In genomic region chr3:121201012-121201747, GRCm38 (mm10) we compare ENCODE assay signal across 12 mouse cellular contexts. TPM values are rescaled to one million over a fixed set of nuclear protein-coding genes. Genes with fewer than 3 reads are reported as not detected.
DNase-seq lines count a peak whose midpoint lies in the region; ATAC-seq and TF ChIP-seq lines count a peak whose summit lies in the region.
"Had no signal": no experiment of that assay in that cellular context is flagged by ENCODE, and none has a peak within 500 bp of the region (broad histone marks: within the 10 kb centered on the region; RNA-seq: fewer than 3 reads in every experiment).

No protein-coding gene starts in this region.

- no peak overlapping the region for H3K4me3 ChIP-seq in midbrain, embryonic 13.5 days (replicated peaks)
- no peak overlapping the region for H3K4me3 ChIP-seq in midbrain, postnatal 0 days (ENCODE audit: low read depth, low read length)
- H3K4me3 ChIP-seq in liver, embryonic 12.5 days: peak overlapping the region; percentile 35
- no peak overlapping the region for H3K4me3 ChIP-seq in stomach, embryonic 14.5 days (ENCODE audit: low read depth, low read length)
- H3K4me3 ChIP-seq: left cerebral cortex, adult 2 months had no signal

- H3K9me3 ChIP-seq in midbrain, embryonic 13.5 days: no peaks in the 10 kb centered on the region
- no peaks in the 10 kb centered on the region for H3K9me3 ChIP-seq in midbrain, postnatal 0 days (ENCODE audit: low read length)
- H3K9me3 ChIP-seq in liver, embryonic 12.5 days (replicated peaks): no peaks in the 10 kb centered on the region
- H3K9me3 ChIP-seq in stomach, embryonic 14.5 days (ENCODE audit: control insufficient read depth, low read depth, low read length): no peaks in the 10 kb centered on the region

- DNase-seq in CD4-positive, CD25-positive, alpha-beta regulatory T cell, adult 2 months (ENCODE audit: low read depth, low spot score): peak; percentile 14
- DNase-seq in midbrain, postnatal 0 days (ENCODE audit: low spot score): no peak
- no peak for DNase-seq in layer of hippocampus, adult 8-10 months (ENCODE audit: low spot score in 2 of 2)
- DNase-seq: cerebellum, postnatal 25 days had no signal

- no peak for ATAC-seq in CD4-positive, CD25-positive, alpha-beta regulatory T cell, adult 4 months
- 0 out of 2 replicates have a peak, but pooled peaks have one; percentile 14 for ATAC-seq in midbrain, embryonic 13.5 days
- no peak for ATAC-seq in midbrain, postnatal 0 days (ENCODE audit: low FRiP score)
- ATAC-seq in liver, embryonic 12.5 days: peak; percentile 100
- ATAC-seq in stomach, embryonic 14.5 days (ENCODE audit: insufficient number of reproducible peaks, insufficient read depth, low FRiP score, low read depth): peak; percentile 89
- no peak for ATAC-seq in frontal cortex, adult (ENCODE audit: low TSS enrichment)
- ATAC-seq: activated CD4-positive, CD25-positive, alpha-beta regulatory T cell, adult 4 months; hindbrain, postnatal 0 days had no signal

- H3K27me3 ChIP-seq in midbrain, embryonic 13.5 days: no peaks in the 10 kb centered on the region
- H3K27me3 ChIP-seq in midbrain, postnatal 0 days (ENCODE audit: insufficient read depth, low read length): no peaks in the 10 kb centered on the region
- H3K27me3 ChIP-seq in liver, embryonic 12.5 days (replicated peaks): no peaks in the 10 kb centered on the region
- H3K27me3 ChIP-seq in stomach, embryonic 14.5 days (ENCODE audit: control insufficient read depth, insufficient read depth, low read length): no peaks in the 10 kb centered on the region

- WGBS in midbrain, embryonic 13.5 days: 65% methylated on average over 11 of the region's 11 CpGs
- WGBS in midbrain, postnatal 0 days: 63% methylated on average over 11 of the region's 11 CpGs
- WGBS in liver, embryonic 12.5 days (ENCODE audit: insufficient replicate concordance): 14% methylated on average over 11 of the region's 11 CpGs
- WGBS in stomach, embryonic 14.5 days: 50% methylated on average over 11 of the region's 11 CpGs

- H3K36me3 ChIP-seq in midbrain, embryonic 13.5 days: no peaks in the 10 kb centered on the region
- H3K36me3 ChIP-seq in midbrain, postnatal 0 days (ENCODE audit: insufficient read depth, low read length): no peaks in the 10 kb centered on the region
- H3K36me3 ChIP-seq in liver, embryonic 12.5 days: peaks cover 15% of the 10 kb centered on the region
- no peaks in the 10 kb centered on the region for H3K36me3 ChIP-seq in stomach, embryonic 14.5 days (ENCODE audit: control insufficient read depth, insufficient read depth, low read length)

- no peak overlapping the region for H3K4me2 ChIP-seq in midbrain, embryonic 13.5 days (replicated peaks)
- H3K4me2 ChIP-seq in midbrain, postnatal 0 days (ENCODE audit: low read depth, low read length, poor library complexity, severe bottlenecking): no peak overlapping the region
- H3K4me2 ChIP-seq in liver, embryonic 12.5 days: peak overlapping the region; percentile 70
- no peak overlapping the region for H3K4me2 ChIP-seq in stomach, embryonic 14.5 days (replicated peaks; ENCODE audit: low read depth, low read length)

- no peaks in the 10 kb centered on the region for H3K4me1 ChIP-seq in midbrain, embryonic 13.5 days (replicated peaks)
- no peaks in the 10 kb centered on the region for H3K4me1 ChIP-seq in midbrain, postnatal 0 days (ENCODE audit: insufficient read depth, low read length)
- H3K4me1 ChIP-seq in liver, embryonic 12.5 days: peaks cover 52% of the 10 kb centered on the region
- no peaks in the 10 kb centered on the region for H3K4me1 ChIP-seq in stomach, embryonic 14.5 days (ENCODE audit: control insufficient read depth, insufficient read depth, low read length)

- no peak overlapping the region for H3K9ac ChIP-seq in midbrain, embryonic 13.5 days (replicated peaks)
- no peak overlapping the region for H3K9ac ChIP-seq in midbrain, postnatal 0 days (replicated peaks; ENCODE audit: low read length, poor library complexity, severe bottlenecking)
- peak overlapping the region; percentile 52 for H3K9ac ChIP-seq in liver, embryonic 12.5 days
- no peak overlapping the region for H3K9ac ChIP-seq in stomach, embryonic 14.5 days (replicated peaks; ENCODE audit: low read depth, low read length)

- no peak overlapping the region for H3K27ac ChIP-seq in midbrain, embryonic 13.5 days
- no peak overlapping the region for H3K27ac ChIP-seq in midbrain, postnatal 0 days (ENCODE audit: low read depth, low read length)
- H3K27ac ChIP-seq in liver, embryonic 12.5 days: peak overlapping the region; percentile 97
- H3K27ac ChIP-seq in stomach, embryonic 14.5 days (ENCODE audit: low read length): no peak overlapping the region
- H3K27ac ChIP-seq: hindbrain, postnatal 0 days; left cerebral cortex, adult 2 months had no signal

- no peak for TF ChIP-seq CTCF in midbrain, postnatal 0 days (IDR thresholded peaks at IDR 0.05)

RNA-seq across cellular contexts. Expression of gene Rwdd3, which starts 29.7 kb away (rescaled TPM):
- 1 to 10 TPM; 6.0 to 8.8 TPM for polyA plus RNA-seq in CD4-positive, CD25-positive, alpha-beta regulatory T cell, adult 4 months (2017; shearing (Covaris generic))
- 4.7 and 5.5 TPM in 2 replicates for polyA plus RNA-seq in midbrain, embryonic 13.5 days (2015; fragmentation: Nextera tagmentation; extraction: Ambion mirVana)
- total RNA-seq in midbrain, postnatal 0 days (2014; rRNA removed): 5.6 and 11.3 TPM in 2 replicates
- 10.0 and 10.2 TPM in 2 replicates for polyA plus RNA-seq in midbrain, postnatal 0 days (2015; fragmentation: Nextera tagmentation; extraction: Ambion mirVana)
- polyA plus RNA-seq in liver, embryonic 12.5 days (2016; fragmentation: Nextera tagmentation; extraction: Ambion mirVana): 1.8 and 2.4 TPM in 2 replicates
- 6.2 and 6.3 TPM in 2 replicates for polyA plus RNA-seq in stomach, embryonic 14.5 days (2014; fragmentation: Nextera tagmentation; extraction: Ambion mirVana)
- total RNA-seq in layer of hippocampus, adult 8-10 months (2022): 10 to 100 TPM; 23.2 to 29.2 (median 23.9) TPM

Comparison
In these comparisons a context has a peak if more than half of its experiments do, and no peak if none do; other contexts are left out.
1. ATAC-seq: peak in midbrain, embryonic 13.5 days (single experiment), liver, embryonic 12.5 days (single experiment) and stomach, embryonic 14.5 days (single experiment); none in CD4-positive, CD25-positive, alpha-beta regulatory T cell, adult 4 months (single experiment), midbrain, postnatal 0 days (single experiment) and frontal cortex, adult (single experiment).